Mouse (Mus musculus) neural tube, embryonic 13.5 days (tissue): ENCODE data around the gene Pde9a. TPM values are rescaled to one million over a fixed set of nuclear protein-coding genes. Genes with fewer than 3 reads are reported as not detected.

ENCODE experiments used
- ATAC-seq: fragments of 200-750 bp; cut with Nextera tagmentation; 2 replicates; pipeline ENCODE4 v1.8.0; 2017; ENCODE audit warnings: low read depth, mild to moderate bottlenecking, moderate TSS enrichment, moderate library complexity
- H3K27ac ChIP-seq: fragments of 300-500 bp; sonication (generic); replicated peaks from 2 replicates; pipeline ENCODE4 v1.5.1; 2015; ENCODE audit warnings: moderate library complexity, mild to moderate bottlenecking, inconsistent platforms
- H3K27me3 ChIP-seq: fragments of 300-500 bp; sonication (generic); 2 replicates; pipeline ENCODE4 v1.6.1; 2015; ENCODE audit warnings: mild to moderate bottlenecking, inconsistent platforms
- H3K36me3 ChIP-seq: fragments of 300-500 bp; sonication (generic); 2 replicates; pipeline ENCODE4 v1.6.1; 2015; ENCODE audit warnings: mild to moderate bottlenecking, inconsistent platforms
- H3K4me1 ChIP-seq: fragments of 300-500 bp; sonication (generic); replicated peaks from 2 replicates; pipeline ENCODE4 v1.6.1; 2015; ENCODE audit warnings: inconsistent platforms
- H3K4me2 ChIP-seq: fragments of 300-500 bp; sonication (generic); 2 replicates; pipeline ENCODE4 v1.6.1; 2015; ENCODE audit warnings: inconsistent platforms, mild to moderate bottlenecking, moderate library complexity
- H3K4me3 ChIP-seq: fragments of 300-500 bp; sonication (generic); 2 replicates; pipeline ENCODE4 v1.5.1; 2015; ENCODE audit warnings: mild to moderate bottlenecking, inconsistent platforms
- H3K9ac ChIP-seq: fragments of 300-500 bp; sonication (generic); 2 replicates; pipeline ENCODE4 v1.6.1; 2015; ENCODE audit warnings: moderate library complexity, mild to moderate bottlenecking, inconsistent platforms
- H3K9me3 ChIP-seq: fragments of 300-500 bp; sonication (generic); 2 replicates; pipeline ENCODE4 v1.6.1; 2016; ENCODE audit warnings: inconsistent platforms
- WGBS: fragments of 180-500 bp; shearing (Covaris S2); methylation state at CpG from one replicate; pipeline ENCODE4 v1.1.7; 2015; 5-methylcytosine and 5-hydroxymethylcytosine counted together
- polyA plus RNA-seq: library from polyadenylated mRNA; unstranded; fragments of >200 nt; fragmentation: Nextera tagmentation; extraction: Ambion mirVana; gene quantifications from 2 replicates; pipeline ENCODE4 v1.2.1, GENCODE M21; 2015

The Pde9a gene
- polyA plus RNA-seq, 1 experiment from 2014 or later: 34.7 TPM

DNA sequence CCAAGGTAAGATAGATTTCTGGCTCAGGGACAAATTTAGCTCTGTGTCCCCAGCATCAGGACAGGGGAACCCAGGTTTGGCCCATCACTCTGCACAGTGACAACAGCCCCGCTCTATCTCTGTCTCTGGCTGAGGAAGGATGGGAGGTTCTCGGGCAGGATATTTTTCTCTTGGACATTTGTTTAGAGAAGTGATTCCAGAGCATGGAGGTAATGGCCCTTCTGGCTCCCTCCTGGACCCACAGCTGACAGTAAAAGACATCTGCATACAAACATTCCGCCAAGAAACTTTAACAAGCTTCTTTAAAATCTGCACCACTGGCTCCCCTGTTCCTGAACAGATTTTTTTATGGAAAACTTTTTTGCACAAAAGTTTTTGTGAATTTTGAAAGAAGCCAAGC lies 67.5 kb downstream of the Pde9a start:
- no peaks in the 10 kb centered on the region for H3K27me3 ChIP-seq
- 79% methylated on average over 3 of the region's 3 CpGs for WGBS
- H3K27ac ChIP-seq: no peak overlapping the region
- H3K4me2 ChIP-seq: no peak overlapping the region
- peaks cover 34% of the 10 kb centered on the region for H3K36me3 ChIP-seq
- H3K4me1 ChIP-seq: peaks cover 24% of the 10 kb centered on the region
- H3K9ac ChIP-seq: no peak overlapping the region
- no peaks in the 10 kb centered on the region for H3K9me3 ChIP-seq
- ATAC-seq: no peak
- H3K4me3 ChIP-seq: no peak overlapping the region

DNA sequence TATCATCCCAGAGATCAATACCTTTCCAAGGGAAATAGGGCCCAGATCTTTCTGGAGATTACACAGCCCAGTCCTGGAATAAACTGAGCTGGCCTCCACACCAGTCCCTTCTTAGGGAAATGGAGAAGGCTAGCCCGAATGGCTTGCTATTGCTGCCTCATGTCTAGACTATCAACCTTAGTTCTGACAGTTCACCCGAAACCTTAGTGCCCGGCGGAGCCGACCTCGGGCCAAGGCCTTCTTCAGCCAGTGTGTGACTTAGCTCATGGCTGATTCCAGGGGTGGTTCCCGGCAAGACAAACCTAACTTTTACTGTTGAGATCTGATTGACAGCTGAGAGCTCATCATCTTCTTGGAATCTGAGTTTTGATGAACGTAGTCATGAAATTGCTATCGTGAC lies 68.0 kb downstream of the Pde9a start:
- 85% methylated on average over 9 of the region's 9 CpGs for WGBS
- Histone ChIP-seq H3K27ac (no peak overlapping the region), H3K36me3 (peaks cover 37% of the 10 kb centered on the region), H3K4me2 (no peak overlapping the region), H3K4me3 (no peak overlapping the region), H3K9me3 (no peaks in the 10 kb centered on the region), H3K27me3 (no peaks in the 10 kb centered on the region), H3K4me1 (peaks cover 24% of the 10 kb centered on the region), H3K9ac (no peak overlapping the region)
- ATAC-seq: no peak

- no peak overlapping the region for H3K4me2 ChIP-seq
- peaks cover 8% of the 10 kb centered on the region; the same call in 1 of the 2 replicates for H3K4me1 ChIP-seq
- H3K9me3 ChIP-seq: no peaks in the 10 kb centered on the region
- ATAC-seq: no peak
- H3K36me3 ChIP-seq: peaks cover 66% of the 10 kb centered on the region
- no peaks in the 10 kb centered on the region for H3K27me3 ChIP-seq
- H3K9ac ChIP-seq: no peak overlapping the region
- H3K4me3 ChIP-seq: no peak overlapping the region
- no peak overlapping the region for H3K27ac ChIP-seq
- 73% methylated on average over 18 of the region's 18 CpGs for WGBS
Measured at GRCm38 (mm10) chr17:31456723-31457567, 70.9 kb downstream of the Pde9a start.

DNA sequence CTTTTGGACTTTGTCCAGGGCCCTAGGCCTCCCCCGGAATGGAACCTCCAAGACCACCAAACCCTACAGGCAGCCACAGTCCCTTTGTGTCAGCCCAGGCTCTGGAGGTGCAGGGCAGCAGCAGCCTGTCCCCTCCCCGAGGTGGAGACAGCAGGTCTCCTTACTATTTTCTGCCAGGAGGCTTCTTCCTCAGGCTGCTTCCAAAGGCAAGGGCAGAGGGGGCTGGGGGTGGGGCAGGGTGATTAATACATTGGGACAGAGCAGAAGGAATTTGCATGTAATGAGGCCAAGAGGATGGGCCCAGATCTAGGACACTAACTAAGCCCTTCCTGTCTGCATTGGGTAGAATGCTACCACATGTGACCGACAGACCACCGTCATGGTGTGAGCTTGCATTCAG lies 74.4 kb downstream of the Pde9a start:
- no peaks in the 10 kb centered on the region for H3K9me3 ChIP-seq
- no peaks in the 10 kb centered on the region for H3K27me3 ChIP-seq
- no peak for ATAC-seq
- H3K36me3 ChIP-seq: peaks cover 81% of the 10 kb centered on the region
- 0 out of 2 replicates have a peak, but pooled peaks cover 10% of the 10 kb centered on the region for H3K4me1 ChIP-seq
- 59% methylated on average over 4 of the region's 4 CpGs for WGBS
- H3K27ac ChIP-seq: no peak overlapping the region
- no peak overlapping the region for H3K4me2 ChIP-seq
- no peak overlapping the region for H3K9ac ChIP-seq
- H3K4me3 ChIP-seq: no peak overlapping the region

DNA sequence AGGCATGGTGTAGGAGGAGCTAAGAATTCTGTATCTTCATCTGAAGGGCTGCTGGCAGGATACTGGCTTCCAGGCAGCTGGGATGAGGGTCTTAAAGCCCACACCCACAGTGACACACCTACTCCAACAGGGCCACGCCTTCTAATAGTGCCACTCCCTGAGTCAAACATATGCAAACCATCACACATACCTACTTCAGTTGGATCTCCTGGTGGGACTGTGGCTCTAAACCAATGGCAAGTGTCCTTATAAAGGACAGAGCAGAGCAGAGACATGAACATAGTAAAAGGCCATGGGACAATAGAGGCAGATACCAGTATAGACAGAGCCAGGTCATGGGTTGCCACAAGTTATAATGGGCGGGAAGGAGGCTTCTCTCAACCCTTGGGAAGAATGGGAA lies 76.5 kb downstream of the Pde9a start:
- H3K9me3 ChIP-seq: peaks cover 4% of the 10 kb centered on the region; the same call in 1 of the 2 replicates
- H3K4me2 ChIP-seq: no peak overlapping the region
- H3K36me3 ChIP-seq: peaks cover 86% of the 10 kb centered on the region
- no peak for ATAC-seq
- H3K9ac ChIP-seq: no peak overlapping the region
- no peak overlapping the region for H3K4me3 ChIP-seq
- WGBS: 84% methylated on average over 2 of the region's 2 CpGs
- H3K27ac ChIP-seq: no peak overlapping the region
- H3K4me1 ChIP-seq: 0 out of 2 replicates have a peak, but pooled peaks cover 10% of the 10 kb centered on the region
- H3K27me3 ChIP-seq: no peaks in the 10 kb centered on the region

GRCm38 (mm10) chr17:31466854-31467253 lies 80.8 kb downstream of the Pde9a start:
- Histone ChIP-seq H3K9me3 (peaks cover 4% of the 10 kb centered on the region; the same call in 1 of the 2 replicates), H3K4me3 (no peak overlapping the region), H3K9ac (no peak overlapping the region), H3K27me3 (no peaks in the 10 kb centered on the region), H3K4me2 (no peak overlapping the region), H3K4me1 (peaks cover 17% of the 10 kb centered on the region), H3K27ac (no peak overlapping the region), H3K36me3 (peaks cover 83% of the 10 kb centered on the region)
- no peak for ATAC-seq
- 85% methylated on average over 3 of the region's 3 CpGs for WGBS

- ATAC-seq: no peak
- peaks cover 4% of the 10 kb centered on the region; the same call in 1 of the 2 replicates for H3K9me3 ChIP-seq
- H3K27me3 ChIP-seq: no peaks in the 10 kb centered on the region
- H3K4me3 ChIP-seq: no peak overlapping the region
- 77% methylated on average over 5 of the region's 5 CpGs for WGBS
- no peak overlapping the region for H3K4me2 ChIP-seq
- H3K4me1 ChIP-seq: peaks cover 12% of the 10 kb centered on the region
- H3K9ac ChIP-seq: no peak overlapping the region
- H3K36me3 ChIP-seq: peaks cover 81% of the 10 kb centered on the region
- no peak overlapping the region for H3K27ac ChIP-seq
Measured at GRCm38 (mm10) chr17:31468496-31468895, 82.5 kb downstream of the Pde9a start.

DNA sequence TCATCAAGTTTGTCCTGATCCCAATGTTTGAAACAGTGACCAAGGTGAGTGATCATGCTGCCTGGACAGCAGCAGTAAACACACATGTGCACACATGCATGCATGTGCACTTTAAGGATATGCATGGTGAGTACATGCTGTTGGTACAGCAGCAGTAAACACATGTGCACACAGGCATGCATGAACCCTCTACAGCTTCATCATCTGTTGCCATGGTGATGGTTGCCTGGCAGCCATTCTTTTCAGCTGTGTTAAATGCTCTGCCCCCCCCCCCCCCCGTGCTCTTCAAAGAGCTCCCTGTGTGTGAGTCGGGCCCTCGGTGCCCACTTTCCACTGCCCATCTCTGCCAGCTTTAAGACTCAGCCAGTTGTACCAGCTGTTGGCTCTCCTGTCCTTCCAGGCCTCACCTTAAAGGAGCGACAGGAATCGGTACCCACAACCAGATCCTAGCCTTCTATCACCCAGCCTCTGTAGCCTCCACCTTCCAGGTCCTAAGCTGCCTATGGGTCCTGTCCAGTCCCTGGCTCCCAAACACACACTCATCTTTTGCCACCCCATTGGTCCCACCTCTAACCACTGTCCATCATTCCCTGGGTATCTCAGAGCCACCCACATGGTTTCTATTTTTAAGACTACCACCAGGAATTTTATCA lies 84.9 kb downstream of the Pde9a start:
- Histone ChIP-seq H3K27me3 (no peaks in the 10 kb centered on the region), H3K27ac (no peak overlapping the region), H3K9ac (no peak overlapping the region), H3K36me3 (peaks cover 87% of the 10 kb centered on the region), H3K4me3 (no peak overlapping the region), H3K4me1 (peaks cover 12% of the 10 kb centered on the region), H3K9me3 (peaks cover 4% of the 10 kb centered on the region; the same call in 1 of the 2 replicates), H3K4me2 (no peak overlapping the region)
- WGBS: 37% methylated on average over 5 of the region's 5 CpGs
- ATAC-seq: peak; percentile 84

DNA sequence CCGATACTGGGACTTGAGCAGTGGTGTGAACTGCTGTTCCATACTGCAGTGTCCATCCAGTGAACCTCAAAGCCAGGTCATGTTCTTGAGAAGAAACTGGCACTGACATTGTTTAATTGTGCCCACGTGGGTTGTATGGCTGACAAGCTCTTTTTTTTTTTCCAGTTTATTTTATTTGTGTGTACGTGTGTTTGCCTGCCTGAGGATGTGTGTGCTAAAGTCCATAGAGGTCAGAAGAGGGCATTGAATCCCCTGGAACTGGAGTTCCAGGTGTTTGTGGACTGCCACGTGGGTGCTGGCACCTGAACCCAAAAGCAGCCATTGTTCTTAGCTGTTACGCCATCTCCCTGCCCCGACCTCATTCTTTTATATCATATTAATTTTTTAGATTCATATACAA lies 88.4 kb downstream of the Pde9a start:
- Histone ChIP-seq H3K36me3 (peaks cover 71% of the 10 kb centered on the region), H3K4me1 (peaks cover 17% of the 10 kb centered on the region), H3K27ac (no peak overlapping the region), H3K9ac (no peak overlapping the region), H3K4me3 (no peak overlapping the region), H3K9me3 (no peaks in the 10 kb centered on the region), H3K27me3 (no peaks in the 10 kb centered on the region), H3K4me2 (no peak overlapping the region)
- 72% methylated on average over 6 of the region's 6 CpGs for WGBS
- no peak for ATAC-seq

- no peak for ATAC-seq
Measured at GRCm38 (mm10) chr17:31478606-31479005, 92.6 kb downstream of the Pde9a start.

GRCm38 (mm10) chr17:31479108-31479844 lies 93.3 kb downstream of the Pde9a start:
- no peak overlapping the region for H3K9ac ChIP-seq
- 69% methylated on average over 11 of the region's 11 CpGs for WGBS

More at GRCm38 (mm10) chr17:31478606-31479005, 92.6 kb downstream of the Pde9a start:
- Histone ChIP-seq H3K36me3 (peaks cover 35% of the 10 kb centered on the region), H3K9me3 (no peaks in the 10 kb centered on the region), H3K4me3 (no peak overlapping the region), H3K4me1 (0 out of 2 replicates have a peak, but pooled peaks cover 8% of the 10 kb centered on the region), H3K27ac (no peak overlapping the region), H3K27me3 (no peaks in the 10 kb centered on the region), H3K9ac (no peak overlapping the region), H3K4me2 (no peak overlapping the region)
- 77% methylated on average over 7 of the region's 7 CpGs for WGBS

More at GRCm38 (mm10) chr17:31479108-31479844, 93.3 kb downstream of the Pde9a start:
- Histone ChIP-seq H3K9me3 (no peaks in the 10 kb centered on the region), H3K4me3 (no peak overlapping the region), H3K4me1 (0 out of 2 replicates have a peak, but pooled peaks cover 8% of the 10 kb centered on the region), H3K4me2 (no peak overlapping the region), H3K36me3 (peaks cover 29% of the 10 kb centered on the region), H3K27ac (no peak overlapping the region), H3K27me3 (no peaks in the 10 kb centered on the region)
- ATAC-seq: no peak
